Mouse (Mus musculus) lung, postnatal 10 days (tissue): ENCODE data around the gene Timm8b.
"Not testable (repeated sequence)": the region's sequence is repeated elsewhere in the genome, so short reads cannot be mapped to it uniquely, and the experiment has no call there.

Experiments
- DNase-seq: peaks from one replicate; pipeline ENCODE4 v3.0.0; 2021

Gene Timm8b

DNA sequence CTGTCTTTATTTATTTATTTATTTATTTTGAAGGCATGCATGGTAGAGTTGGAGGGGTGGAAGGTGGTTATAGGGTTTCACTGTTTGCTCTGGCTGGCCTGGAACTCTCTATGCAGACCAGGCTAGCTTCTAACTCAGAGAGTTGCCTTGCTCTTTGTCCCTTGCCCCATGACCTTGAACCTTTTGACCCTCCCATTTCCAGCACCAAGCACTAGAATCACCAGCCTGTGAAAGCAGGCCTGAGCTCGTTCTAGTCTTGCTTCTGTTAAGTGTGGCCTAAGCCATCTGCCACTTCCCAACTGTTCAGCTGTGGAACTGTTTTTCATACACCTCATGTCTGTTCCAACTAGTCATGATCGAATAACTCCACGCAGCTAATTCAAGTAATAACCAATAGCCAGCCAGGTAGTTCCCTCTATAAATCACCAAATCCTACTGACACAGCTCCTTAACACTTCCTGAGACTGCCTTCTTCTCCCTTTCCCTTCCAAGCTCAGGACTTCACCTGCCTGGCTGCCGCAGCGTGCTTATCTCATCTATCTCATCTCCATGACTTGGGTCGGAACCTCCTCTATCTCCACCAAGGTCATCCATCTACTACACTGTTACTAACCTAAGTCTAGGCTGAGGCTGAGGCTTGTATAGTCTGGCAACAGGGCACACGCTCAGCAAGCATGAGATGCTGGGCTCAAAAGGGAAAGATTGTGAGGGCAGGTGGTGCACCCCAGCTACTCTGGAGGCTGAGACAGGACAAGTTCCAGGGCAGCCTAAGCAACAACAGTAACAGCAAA, 1.5 kb upstream of the Timm8b start:
- no peak for DNase-seq

DNA sequence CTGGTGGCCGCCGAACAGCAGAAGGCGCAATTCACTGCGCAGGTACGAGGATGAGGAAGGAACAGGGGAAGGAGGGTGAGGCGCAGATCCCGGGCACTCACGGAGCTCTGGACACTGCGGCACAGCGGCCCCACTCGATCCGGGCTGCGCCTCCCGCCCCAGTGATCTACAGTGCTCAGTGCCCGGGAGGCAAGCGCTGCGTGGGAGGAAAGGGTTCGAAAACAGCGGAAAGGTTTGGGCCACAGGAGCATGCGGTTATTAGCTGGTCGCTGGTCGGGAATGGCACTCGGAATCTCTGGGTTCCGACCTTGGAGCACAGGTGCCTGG, 251 bp downstream of the Timm8b start:
- no peak for DNase-seq

DNA sequence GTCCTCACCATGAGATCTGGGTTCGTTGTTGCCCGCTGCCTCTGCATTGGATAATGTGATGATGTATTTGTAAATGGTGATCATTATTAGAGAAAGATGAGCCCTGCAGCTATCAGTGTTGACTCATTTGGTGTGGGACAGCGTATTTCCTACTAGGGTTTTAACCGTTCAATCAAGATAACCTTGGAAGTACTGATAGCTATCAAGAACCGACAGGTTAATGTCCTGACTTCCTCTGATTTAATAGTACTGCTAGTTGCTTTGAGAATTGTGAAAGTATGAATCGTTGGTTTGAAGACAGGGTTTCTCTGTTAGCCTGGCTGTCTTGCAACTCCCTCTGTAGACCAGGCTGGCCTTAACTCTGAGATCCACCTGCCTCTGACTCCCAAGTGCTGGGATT, 628 bp downstream of the Timm8b start:
- DNase-seq, result no peak

DNA sequence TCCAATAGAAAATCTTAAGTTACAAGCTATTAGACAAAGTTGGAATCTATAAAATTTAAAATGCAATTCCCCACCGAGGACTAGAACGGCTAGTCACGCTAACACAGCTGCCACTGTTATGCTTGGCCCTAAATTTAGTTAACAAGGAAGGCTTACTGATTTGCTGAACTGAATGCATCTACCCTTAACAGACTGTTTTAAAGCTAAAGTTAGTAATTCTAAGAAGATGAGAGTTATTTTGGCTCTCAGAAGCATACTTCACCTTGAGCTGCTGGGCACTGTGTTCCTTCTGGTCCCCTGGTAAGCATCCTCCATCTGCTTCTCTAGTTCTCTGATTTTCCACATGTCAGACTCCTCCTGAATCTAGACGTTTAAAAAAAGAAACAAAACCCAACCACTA, 8.4 kb downstream of the Timm8b start:
- DNase-seq, result no peak

DNA sequence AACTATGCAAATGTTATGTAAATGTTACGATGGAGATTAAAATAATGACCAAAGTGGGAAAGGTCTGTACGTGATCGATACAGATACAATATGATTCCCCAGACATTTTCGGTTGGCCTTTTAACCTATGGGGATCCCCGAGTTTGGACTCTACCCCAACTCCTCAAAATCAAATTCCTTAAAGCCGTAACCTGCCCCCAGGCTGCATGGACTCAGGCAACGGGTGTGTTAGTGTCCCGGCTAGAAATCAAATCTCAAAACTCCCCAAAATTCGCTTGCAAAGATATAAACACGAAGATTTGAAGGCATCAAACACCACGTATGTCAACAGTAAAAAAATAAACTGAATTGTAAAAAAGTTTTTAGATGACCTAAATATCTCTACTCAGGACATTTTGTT, 12.5 kb downstream of the Timm8b start:
- no peak for DNase-seq

DNA sequence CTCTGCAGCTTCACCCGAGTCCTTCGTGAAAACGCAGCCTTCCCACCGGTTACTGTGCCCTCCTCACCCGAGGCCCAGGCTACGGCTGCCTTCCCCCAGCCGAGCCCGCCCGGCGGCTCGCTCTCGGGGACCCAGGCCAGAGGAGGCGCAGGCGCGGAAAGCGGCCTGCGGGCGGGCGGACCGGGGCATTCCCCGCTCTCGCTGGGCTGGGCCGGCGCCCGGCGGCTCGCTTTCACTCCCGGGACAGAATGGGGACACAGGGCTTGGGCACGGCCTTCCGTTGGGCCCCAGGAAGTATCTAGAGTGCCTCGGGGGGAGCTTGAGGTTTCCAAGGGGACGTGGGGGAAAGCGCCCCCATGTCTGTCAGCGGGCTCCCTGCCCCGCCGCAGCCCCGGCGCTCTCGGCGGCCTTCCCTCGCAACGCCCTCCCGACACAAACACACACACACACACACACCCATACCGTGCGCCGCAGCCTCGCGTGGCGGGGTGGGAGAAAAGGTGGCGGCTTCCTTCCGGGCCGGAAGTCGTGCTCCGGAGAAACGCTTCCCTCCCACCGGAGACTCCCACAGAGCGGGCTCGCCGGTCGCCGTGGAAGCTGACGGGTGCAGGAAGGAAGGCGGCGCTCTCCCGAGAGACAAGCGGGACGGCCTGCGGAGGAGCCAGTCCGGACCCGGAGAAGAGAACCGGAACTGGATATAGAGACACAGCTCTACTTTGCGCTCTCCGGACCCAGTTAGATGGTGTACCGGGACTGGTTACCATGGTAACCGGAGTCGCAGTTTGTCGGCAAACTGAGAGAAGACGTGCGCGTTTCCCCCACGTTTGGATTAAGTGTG, 13.3 kb downstream of the Timm8b start, which contains the start of the genes Pih1d2 and Nkapd1:
Gene Pih1d2, plus strand, starts transcription at position 556 of the 838 bp plus-strand sequence.
Gene Nkapd1, minus strand, starts transcription at position 699 of the 838 bp plus-strand sequence.
- peak; percentile 94 for DNase-seq

DNA sequence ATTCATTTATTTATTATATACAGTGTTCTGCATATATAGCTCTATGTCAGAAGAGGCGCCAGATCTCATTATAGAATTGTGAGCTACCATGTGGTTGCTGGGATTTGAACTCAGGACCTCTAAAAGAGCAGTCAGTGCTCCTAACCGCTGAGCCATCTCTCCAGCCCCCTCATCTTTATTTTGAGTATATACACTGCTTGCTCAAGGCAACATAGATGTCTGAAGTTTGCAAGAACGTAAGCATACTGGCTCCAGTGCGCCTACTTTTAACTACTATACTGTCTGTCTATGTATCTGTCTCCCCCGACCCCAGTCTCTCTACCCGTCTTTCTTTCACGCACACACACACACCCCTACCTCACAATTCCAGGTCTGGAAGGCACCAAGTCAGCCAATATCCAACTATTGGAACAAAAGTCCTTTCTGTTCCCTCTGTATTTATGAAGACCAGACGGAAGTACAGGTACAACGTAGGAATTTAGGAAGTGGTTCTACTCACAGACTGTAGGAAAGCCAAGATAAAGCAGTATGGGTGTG, 14.2 kb downstream of the Timm8b start:
- no peak for DNase-seq

DNA sequence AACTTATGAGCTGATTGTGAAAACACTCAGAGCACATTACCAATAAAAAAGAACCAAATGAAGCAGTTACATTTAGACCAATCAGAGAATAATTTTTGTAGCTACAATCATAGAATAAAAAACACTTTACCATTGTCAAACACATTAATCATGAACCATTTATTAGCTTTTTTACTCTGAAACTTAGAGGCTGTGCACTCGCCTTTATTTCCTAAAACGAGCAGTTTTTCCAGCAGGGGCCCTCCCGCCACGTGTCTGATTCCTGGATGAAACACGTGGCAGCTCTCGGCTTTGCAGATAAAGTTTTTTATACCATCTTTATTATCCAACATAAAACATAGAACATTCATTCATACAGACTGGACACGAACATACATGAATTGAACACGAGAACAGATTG, 27.2 kb downstream of the Timm8b start:
- not testable (repeated sequence) for DNase-seq

DNA sequence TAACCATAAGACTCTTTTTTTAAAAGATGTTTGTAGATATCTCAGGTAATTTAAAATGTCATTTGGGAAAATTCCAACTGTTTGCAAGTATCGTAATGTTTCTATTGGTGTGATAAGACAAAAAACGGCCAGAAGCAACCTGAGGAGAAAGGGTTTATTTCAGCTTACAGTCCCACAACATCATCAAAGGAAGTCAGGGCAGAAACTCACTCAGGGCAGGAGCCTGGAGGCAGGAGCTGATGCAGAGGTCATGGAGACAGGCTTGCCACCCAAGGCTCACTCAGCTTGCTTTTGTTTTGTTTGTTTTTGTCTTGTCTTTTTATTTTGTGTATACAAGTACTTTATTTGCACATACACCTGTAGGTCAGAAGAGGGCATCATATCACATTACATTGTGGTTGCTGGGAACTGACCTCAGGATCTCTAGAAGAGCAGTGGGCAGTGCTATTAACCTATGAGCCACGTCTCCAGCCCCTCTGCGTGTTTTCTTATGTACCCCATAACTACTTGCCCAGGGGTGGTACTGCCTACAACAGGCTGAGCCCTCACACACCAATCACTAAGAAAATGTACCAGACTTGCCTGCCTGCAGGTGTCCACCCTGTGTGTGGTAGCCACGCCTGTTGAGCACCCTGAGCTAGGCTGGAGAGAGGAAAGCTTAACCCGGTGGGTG, 28.4 kb downstream of the Timm8b start:
- no peak for DNase-seq

DNA sequence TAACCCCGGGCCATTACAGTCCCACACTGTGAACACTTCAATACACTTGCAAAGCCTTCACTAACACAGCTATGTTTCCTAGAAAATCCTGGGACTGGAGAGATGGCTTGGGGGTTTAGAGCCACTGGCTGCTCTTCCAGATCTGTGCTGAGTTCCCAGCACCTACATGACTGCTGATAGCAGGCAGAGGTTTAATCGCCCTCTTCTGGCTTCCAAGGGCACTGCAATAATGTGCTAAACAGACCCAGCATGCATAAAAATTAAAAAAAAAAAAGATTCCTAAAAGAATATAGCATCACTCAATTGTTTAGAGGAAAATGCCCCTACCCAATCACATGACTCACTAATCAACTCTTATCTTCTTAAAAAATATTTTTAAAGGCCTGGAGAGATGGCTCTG, 29.3 kb downstream of the Timm8b start:
- DNase-seq, result peak; percentile 10

DNA sequence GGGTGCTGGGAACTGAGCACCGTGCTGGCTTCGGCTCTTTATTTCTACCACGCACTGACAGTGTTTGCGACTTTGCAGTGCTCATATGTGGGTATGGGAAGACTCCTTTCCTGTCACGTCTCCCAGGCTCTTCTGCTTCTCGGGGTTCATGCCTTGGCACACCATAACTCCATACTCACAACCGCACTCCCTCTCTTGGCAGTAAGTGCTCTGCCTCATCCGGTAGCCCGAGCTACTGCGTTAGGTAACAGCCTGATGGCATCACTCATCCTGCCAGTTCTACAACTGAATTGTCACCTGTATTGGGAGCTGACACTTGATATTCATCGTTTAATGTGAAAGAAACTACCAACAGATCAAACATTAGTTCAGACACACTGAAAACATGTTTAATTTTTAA, 30.6 kb downstream of the Timm8b start:
- DNase-seq, result no peak

DNA sequence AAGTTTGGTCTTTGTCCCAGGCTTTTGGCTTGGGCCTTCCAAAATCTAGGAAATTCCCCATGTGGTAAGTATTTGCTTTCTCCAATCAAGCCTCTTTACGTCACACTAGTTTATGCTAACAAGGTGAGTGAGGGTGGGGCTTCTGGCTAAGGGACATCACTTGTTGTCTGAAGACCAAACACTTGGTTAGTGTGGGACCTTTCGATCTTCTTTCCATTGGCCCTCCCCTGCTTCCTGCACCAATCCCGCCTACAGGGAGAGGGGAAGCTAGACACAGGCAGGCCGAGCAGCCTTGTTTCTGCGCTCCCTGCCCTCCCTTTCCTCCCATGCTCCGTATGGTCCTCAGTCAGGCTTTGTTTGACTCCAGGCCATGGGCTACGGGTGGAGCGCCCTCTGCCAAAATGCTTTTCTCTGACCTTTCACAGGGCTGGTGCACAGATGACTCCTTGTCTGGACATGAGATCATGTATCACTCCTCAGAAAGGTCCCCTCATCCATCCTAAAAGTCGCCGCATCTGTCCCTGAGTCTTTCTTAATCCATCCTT, 43.2 kb downstream of the Timm8b start:
- DNase-seq, result no peak

DNA sequence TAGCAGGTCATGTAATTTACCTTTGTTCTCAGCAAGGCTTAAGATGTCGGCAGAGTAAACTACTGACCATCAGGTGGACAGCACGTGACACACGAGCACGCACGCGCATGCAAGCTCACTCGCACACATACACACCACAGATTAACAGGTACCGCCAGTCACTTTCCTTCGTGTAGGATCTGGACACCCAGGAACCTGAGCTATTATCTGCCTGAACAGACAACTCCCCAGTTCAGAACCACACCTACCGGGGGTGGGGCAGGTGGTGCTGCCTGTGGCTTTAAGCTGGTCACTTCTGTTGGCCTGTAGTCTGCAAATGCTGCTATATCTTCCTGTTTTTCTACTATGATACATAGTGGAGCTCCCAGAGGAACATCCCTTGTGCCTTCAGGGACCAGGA, 46.8 kb downstream of the Timm8b start:
- DNase-seq, result no peak
